Mouse (Mus musculus) ovary, postnatal 10 days (tissue): ENCODE results near the gene Vstm4.

ENCODE experiments used
- DNase-seq: peaks from one replicate; pipeline ENCODE4 v3.0.0; 2022; ENCODE audit warnings: low spot score

The Vstm4 gene

DNA sequence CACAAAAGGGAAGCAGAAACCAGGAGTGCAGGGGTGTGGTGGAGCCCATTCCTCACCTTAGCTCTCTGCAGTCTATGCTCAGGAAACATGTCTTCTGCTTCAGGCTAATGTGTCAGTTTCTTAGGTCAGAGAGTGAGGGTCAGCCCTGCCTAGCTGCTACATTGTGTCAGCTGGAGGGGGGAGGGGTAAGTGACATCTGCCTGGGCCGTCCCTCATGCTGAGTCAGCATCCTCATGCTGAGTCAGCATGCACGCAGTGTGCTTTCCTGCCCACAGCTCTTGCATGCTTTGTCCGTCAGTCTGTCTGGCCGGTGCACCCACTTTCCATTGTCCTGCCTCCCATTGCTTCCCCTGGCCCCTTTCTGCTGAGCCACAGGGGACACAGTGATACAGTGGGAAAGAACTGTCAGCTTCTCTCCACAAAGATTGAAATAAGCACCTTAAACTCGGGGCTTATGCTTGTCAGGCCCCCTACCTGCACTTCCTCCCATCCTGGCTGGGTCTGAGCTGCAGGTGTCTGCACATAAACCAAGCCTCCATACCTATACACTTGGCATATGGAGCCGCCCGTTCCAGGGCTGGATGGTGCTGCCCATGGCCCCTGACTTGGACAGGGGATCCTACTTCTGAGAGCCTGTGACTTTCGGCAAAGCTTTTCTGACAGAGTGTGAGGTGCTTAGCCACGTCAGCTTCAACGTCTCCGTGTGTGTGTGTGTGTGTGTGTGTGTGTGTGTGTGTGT is 3.4 kb downstream of the Vstm4 start:
- DNase-seq: no peak

DNA sequence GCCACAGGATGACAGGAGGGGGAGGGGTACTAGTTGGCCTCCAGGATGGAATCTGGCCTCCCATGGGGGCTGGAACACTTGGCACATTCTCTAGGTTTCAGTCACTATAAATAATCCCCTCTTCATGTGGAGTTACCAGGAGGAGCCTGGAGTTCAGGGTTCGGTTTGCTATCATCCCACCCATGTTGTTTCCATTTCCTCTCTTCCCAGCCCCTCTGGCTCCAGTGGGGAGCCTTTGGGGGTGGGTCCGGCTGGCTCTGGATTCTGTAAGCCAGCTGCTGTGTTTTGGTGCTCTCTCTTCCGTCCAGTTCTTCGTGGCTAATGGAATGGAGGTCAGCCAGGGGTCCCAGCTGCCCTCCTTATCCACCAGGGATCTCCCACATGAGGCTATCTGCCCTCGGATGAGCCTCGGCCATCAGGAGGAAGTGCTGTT is 4.6 kb downstream of the Vstm4 start:
- DNase-seq: no peak

- DNase-seq: no peak
Measured at GRCm38 (mm10) chr14:32861656-32862055, 5.1 kb downstream of the Vstm4 start.

DNA sequence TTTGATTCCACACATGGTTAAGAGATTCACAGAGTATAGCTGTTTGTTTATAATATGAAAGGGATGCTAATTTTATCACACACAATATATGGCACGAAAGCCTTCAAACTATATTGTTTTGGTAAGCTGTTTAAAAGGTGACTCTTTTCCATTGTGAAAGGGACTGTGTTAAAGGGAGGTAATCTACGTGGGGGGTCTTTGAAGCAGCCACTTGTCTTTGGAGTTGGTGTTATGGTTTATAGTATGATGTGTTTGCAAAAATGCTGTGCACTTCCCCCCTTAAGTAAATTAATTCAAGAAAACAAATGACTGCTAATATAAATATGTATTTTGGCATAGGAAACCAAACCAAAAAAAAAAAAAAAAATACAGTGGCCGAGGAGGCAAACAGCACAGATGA is 8.8 kb downstream of the Vstm4 start:
- DNase-seq: no peak

GRCm38 (mm10) chr14:32871963-32872362 is 15.4 kb downstream of the Vstm4 start:
- DNase-seq: no peak

DNA sequence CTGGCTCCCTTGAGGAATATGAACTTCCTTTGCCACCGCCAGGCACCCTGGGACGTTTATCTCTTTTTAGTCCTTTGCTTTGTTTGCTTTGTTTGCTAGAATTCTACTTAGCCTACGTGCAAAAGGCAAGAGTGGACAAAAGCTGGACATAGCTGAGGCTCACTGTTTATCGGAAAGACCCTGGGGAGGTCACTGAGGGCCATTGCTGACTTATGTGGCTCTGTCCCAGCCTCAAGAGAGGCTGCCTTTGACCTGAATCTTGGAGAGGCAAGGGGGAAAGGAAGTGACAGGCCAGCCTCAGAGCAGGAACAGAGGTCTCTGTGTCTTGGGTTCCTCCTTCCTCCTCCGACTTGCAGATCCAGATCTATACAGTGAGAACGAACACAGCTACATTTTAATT is 21.0 kb downstream of the Vstm4 start:
- no peak for DNase-seq

DNA sequence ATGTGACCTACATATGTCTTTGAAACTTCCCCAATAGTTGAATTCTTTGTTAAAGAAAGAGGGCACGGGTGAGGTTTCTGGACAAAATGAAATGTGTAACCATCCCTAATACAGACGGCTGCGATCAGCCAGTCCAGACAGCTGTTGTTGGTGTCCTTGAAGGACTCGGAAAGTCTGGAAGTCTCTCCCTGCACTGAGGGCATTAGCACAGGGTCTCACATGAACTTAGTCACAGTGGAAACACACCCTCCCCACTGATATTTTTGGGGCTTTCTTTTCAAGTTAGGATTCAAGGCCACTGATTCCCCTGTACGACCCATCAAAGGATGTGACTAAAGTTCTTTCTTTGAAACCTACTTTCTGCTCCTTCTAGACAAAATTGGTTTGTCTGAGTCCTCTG is 23.8 kb downstream of the Vstm4 start:
- DNase-seq: no peak

GRCm38 (mm10) chr14:32881693-32882092 is 25.1 kb downstream of the Vstm4 start:
- DNase-seq: no peak

DNA sequence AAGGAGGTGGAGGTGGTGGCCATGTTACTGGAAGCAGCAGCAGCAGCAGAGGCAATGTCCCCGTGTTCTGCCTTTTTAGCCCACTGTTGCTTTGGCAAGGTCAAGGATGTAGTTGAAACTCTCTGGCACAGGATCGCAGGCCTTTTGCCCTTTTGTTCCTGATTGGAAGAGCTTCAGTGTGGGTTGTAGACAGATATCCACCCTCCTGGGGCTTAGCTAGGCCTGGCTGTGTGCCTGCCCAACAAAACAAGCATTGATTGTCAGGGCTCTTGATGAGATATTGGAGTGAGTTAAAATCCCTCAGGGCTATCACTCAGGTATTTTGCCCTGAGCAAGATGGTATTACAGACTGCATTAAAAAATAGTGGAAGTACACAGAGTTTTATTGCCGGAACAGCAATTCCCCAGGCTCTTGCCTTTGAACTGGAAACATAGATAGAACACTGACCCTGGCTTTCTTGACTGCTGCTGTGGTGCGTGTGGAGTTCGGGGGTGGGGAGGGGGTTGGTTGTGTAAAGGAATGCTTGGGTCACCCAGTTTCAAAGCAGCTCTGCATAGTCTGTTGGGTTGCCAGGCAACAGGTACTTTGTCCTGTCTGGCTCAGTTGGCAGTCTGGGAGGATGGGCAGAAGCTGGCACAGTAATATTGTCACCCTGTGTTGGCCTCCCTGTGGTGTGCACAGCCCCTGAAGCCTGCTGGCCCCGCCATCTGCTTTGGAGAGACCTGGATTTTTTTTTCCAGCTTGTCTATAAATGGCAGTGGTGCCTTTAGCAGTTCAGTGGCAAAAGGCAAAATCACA is 32.5 kb downstream of the Vstm4 start:
- DNase-seq: no peak

DNA sequence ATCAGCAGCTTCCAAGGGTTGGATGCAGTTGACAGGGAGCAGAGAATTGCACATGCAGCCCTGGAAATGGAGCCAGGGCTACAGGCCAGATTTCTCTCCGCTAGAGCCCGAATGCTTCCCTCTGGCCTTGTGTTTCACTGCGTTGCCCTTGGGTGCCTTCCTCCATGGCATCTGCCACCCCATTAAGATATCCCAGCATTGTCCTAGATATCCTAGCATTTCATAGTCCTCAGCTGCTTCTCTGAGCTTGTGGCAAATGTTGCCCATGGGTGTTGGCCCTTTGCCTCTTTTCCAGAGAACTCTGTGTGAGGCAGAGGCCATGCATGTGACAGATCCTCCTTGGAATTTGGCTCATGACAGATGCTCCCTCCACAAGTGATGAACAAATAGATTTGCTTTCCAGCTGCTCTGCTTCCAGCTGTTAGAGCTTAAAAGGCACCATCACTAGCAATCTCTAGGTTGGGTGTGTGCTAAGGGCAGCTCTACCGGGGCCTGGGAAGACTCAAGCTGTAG is 37.8 kb downstream of the Vstm4 start:
- no peak for DNase-seq

DNA sequence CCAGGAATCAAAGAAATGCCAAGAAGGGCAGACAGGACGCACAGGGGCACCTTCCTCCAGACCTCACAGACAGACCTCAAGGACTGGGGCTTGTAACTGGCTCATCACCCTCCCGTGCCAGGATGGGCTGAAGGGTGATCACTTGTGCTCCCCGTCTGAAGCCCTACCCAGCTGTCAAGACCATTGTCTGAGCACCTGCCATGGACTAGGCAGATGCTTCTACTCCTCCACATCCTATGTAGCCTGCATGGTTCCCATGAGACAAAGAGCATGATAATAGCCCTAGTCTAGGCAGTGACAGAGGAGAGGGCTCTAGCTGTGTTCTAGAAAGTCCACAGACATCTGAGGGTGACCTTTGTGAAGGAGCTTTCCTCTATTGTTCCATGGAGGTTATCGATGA is 38.3 kb downstream of the Vstm4 start:
- no peak for DNase-seq

DNA sequence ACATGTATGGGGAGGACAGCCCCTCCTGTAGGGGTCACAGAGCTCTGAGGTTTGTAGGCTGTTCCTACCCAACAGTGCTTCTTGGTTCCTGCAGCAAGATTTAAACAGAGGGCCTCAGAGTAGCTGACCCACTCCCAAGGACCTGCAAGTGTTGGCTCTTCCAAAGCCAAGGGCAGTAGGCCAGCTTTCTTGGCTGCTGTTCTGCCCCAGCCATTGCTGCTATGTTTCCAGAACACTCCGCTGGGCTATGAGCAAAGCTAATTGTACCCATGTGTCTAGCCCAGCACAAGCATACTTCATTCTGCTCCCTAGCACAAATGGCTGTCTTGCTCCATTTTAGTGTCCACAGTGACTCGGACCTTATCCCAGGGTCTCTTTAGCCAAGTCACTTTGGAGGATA is 40.3 kb downstream of the Vstm4 start:
- peak; percentile 18 for DNase-seq

DNA sequence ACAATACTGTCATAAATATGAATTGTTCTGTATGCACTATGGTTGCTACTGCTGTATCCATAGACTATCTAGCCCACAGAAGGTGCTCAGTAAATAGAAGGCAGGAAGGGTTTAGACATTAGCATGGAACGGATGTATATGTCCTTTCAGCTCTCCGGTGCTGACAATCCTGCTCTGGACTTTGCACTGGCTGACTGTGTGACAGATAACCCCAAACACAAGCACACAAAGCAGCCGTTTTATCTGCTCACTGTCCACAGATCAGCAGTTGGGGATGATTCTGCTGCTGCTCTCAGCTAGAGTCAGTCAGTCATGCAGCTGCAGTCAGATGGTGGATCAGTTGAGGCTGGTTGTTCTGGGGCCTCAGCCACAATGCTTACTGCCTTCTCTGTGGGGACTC is 46.6 kb downstream of the Vstm4 start:
- no peak for DNase-seq

DNA sequence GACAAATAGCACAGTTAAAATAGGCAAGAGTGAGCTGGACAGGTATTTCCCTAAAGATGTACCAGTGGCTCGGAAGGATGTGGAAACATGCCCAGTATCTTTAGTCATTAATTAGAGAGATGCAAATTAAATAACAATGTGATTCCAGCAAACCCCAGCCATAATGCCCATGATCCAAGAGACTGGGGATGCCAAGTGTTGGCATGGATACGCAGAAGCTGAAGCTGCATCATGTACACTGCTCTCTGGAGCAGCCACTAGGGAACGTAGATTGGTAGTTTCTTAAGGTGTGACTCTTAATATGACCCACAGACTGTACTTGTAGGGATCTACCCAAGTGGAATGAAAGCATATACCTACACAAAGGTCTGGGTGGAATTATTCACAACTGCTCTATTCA is 50.0 kb downstream of the Vstm4 start:
- no peak for DNase-seq

GRCm38 (mm10) chr14:32909112-32909511 is 52.6 kb downstream of the Vstm4 start:
- no peak for DNase-seq

DNA sequence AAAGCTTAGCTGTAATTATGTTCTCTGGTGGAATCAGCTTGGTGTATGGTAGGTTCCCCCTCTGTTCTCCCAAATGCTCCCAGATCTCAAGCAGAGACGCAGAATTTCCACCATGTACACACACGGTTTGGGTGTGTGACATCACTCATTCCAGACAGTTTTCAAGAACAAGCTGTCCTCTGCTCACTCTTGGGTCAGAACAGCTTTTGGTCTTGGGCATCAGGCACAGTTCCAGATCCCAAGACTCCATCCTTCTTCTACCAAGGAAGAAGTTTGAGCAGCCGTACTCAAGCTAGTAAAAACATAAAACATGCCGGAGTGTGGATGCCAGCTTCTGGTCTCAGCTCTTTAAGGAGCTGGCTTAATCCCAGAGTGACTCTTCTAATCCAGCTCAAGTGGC is 54.6 kb downstream of the Vstm4 start:
- DNase-seq: no peak

DNA sequence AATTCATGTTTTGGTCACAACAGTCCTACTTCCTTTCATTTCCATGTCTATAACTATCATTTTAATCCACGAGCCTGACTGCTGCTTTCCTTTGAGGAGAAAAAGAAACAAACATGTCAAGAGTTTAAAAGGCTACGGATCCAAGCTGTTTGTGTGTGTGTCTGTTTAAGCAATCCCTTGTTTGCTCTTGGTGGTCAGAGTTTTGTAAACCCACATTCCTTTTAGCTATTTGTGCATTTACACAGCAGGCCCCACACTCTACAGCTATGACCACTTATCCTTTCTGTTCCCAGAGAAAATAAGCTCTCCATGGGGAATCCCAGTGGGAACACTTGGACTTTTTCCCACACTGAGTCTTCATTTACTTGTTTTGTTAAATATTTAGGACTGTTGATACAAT is 58.8 kb downstream of the Vstm4 start:
- no peak for DNase-seq

DNA sequence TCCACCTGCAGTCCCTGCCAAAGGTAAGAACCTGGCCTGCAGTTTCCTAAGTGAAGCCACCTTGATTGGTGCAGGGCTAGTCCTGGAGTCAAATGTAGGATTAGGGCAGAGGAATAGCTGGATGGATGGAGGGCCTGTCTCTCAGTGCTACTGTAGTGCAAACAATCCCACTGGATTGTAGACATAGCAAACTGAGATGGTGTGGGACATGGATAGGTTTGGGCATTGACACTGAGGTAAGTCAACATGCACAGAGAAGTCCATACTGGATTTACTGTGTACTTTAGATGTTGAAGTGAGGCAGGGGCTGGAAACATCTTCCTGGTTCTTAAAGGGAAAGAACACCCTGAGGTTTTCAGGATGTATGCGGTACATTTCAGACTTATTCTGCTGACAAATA is 61.4 kb downstream of the Vstm4 start:
- DNase-seq: no peak

DNA sequence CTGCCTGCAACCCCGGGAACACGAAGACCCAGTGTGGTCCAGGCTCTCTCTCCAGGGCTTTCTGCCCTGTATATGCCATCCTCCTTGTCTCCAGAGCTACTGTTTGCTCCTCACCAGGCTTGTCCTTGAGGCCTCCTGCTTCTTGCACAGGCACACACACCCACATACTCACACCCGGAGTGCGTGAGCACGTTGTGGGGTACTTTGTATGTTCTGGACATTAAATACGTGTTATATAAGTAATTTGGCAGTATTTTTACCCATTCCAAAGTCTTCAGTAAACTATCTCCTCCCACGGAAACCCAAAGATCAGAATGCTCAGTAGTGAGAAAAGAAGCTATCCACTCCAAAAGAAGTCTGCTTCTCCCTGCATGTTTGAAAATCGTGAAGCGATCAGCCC is 67.3 kb downstream of the Vstm4 start:
- no peak for DNase-seq

GRCm38 (mm10) chr14:32931709-32932108 is 75.2 kb downstream of the Vstm4 start:
- DNase-seq: no peak

DNA sequence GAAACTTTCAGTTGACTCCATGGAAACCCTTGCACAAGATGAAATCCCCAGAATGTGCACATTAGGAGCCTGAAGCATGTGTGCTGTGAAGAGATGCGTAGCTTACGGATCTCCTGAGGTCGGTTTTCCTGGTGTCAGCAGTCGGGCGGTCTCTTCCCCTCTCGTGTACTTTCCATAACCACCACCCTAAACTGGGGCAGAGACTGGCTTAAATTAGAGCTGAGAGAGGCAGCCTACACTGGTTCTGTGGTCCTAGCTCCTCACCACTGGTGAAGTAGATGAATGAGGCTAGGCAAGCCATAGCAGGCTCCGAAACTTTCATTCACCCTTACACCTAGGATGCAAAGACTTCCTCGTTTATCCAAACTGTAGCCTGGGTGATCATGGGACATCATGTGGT is 75.7 kb downstream of the Vstm4 start:
- DNase-seq: no peak

GRCm38 (mm10) chr14:32934064-32934463 is 77.5 kb downstream of the Vstm4 start:
- DNase-seq: no peak

DNA sequence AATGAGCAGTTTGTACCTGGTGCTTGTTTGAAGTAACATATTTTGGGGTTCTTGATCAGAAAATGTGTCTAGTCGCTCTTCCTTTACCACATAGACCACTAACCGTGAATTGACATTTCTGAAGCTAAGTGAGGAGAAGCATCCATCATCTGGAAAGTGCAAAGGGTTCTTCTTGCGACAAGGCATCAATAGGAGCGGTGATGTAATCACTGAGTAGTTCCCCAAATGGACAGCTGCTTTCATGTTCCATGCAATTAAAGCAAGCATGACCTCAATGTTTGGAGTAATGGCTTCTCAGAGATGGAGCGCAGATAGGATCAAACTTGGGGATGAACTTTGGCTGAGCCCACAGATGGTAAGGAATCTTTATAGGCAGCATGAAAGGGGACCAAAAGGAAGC is 82.7 kb downstream of the Vstm4 start:
- no peak for DNase-seq

- no peak for DNase-seq
Measured at GRCm38 (mm10) chr14:32947512-32947911, 91.0 kb downstream of the Vstm4 start.
